Mouse (Mus musculus) liver, adult (tissue): ENCODE data around the gene Ppp1r36.

Experiments used
- GATA4 ChIP-seq: IDR thresholded peaks from 2 replicates; pipeline ENCODE4 v1.6.1; 2014; ENCODE audit warnings: mild to moderate bottlenecking, low read length; ENCODE audit not compliant: insufficient replicate concordance

Gene Ppp1r36

DNA sequence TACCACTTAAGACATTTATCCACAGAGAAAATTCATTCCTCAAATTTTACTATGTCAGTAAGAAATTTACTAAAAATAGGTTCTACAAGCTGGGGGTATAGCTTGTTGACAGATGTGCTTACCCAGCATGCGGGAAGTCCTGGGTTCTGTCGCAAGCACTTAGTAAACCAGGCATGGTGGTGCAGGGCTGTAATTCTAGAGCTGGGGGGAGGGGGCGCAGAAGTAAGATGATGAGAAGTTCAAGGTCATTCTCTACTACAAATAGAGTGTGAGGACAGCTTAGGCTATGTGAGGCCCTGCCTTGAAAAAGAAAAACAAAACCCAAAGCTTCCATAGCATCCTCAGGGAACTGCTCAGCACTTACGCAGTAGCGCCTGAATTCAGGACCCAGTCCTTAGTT is 38.8 kb upstream of the Ppp1r36 start:
- TF ChIP-seq GATA4 = no peak

DNA sequence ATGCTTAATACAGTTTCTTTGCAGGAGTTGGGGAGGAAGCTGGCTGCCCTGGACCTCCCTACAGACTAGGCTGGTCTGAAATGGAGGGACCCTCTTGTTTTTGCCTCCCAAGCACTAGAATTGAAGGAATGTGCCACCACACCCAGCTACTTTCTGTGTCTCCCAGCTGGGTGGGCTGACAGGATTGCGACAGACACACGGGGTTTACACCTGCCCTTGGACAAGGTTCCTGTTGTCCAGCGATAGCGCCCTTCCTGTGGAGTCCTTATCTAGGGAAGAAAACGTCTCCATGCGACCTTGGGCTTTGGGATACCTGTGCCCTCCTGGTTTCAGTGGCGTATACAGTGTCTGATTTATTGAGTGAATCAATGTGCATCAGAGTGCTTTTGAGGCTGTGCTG is 37.2 kb upstream of the Ppp1r36 start:
- no peak for TF ChIP-seq GATA4

GRCm38 (mm10) chr12:76385342-76385741 is 32.0 kb upstream of the Ppp1r36 start:
- no peak for TF ChIP-seq GATA4

DNA sequence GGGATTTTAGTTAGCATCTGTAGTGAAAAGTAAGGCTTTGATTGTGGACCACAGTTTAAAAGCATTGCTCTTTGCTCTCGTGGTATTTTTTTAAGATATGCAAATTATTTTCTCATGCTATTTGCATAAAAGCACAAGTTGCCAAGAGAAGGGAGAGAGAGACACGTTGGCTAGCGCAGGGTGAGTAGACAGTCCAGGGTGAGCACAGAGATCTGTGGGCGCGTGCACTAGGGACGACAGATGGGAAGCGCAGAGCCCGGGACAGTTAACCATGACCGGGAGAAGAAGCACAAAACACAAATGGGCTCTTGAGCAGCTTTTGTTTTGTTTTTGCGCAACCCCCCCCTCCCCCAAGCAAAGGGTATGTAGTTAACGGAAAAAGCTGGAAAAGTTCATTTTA is 28.5 kb upstream of the Ppp1r36 start:
- TF ChIP-seq GATA4 = no peak

DNA sequence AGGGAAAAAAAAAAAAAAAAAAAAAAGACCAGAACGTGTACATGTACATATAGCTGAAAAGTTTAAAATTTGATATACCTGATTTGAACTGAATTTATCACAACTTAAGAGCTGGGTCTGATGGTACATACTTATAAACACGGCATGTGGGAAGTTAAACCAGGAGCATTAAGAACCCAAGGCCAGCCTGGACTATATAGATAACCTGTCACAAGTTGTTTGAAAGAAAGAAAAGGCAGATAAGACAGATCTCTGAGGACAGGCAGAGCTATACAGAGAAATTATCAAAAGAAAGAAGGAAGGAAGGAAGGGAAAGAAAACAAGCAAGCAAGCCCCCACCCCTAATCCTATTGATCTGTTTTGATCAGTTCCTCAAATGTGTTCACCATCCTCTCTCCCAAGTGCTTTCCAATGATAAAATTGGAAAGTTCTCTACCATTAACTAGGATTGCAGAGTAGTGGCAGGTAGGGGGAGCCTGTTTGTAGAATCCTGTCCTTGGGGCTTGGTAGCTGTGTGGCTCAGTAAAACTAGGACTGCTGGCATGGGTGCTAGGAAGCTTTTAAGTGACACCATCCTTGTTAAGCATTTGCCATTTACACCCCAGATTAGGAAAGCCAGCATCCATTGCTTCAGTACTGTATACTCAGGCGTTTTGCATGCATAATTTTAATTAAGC is 25.6 kb upstream of the Ppp1r36 start:
- TF ChIP-seq GATA4 = no peak

- no peak for TF ChIP-seq GATA4
Measured at GRCm38 (mm10) chr12:76392979-76393378, 24.4 kb upstream of the Ppp1r36 start.

- no peak for TF ChIP-seq GATA4
Measured at GRCm38 (mm10) chr12:76397281-76397680, 20.1 kb upstream of the Ppp1r36 start.

GRCm38 (mm10) chr12:76401674-76402073 is 15.7 kb upstream of the Ppp1r36 start:
- TF ChIP-seq GATA4 = no peak

- TF ChIP-seq GATA4 = no peak
Measured at GRCm38 (mm10) chr12:76402991-76403885, 14.1 kb upstream of the Ppp1r36 start.

GRCm38 (mm10) chr12:76403886-76404537 is 13.3 kb upstream of the Ppp1r36 start, which contains the start of gene Hspa2:
Gene Hspa2 (plus strand): TSS chr12:76404176.
- no peak for TF ChIP-seq GATA4

GRCm38 (mm10) chr12:76404836-76405182 is 12.5 kb upstream of the Ppp1r36 start:
- TF ChIP-seq GATA4 = no peak

DNA sequence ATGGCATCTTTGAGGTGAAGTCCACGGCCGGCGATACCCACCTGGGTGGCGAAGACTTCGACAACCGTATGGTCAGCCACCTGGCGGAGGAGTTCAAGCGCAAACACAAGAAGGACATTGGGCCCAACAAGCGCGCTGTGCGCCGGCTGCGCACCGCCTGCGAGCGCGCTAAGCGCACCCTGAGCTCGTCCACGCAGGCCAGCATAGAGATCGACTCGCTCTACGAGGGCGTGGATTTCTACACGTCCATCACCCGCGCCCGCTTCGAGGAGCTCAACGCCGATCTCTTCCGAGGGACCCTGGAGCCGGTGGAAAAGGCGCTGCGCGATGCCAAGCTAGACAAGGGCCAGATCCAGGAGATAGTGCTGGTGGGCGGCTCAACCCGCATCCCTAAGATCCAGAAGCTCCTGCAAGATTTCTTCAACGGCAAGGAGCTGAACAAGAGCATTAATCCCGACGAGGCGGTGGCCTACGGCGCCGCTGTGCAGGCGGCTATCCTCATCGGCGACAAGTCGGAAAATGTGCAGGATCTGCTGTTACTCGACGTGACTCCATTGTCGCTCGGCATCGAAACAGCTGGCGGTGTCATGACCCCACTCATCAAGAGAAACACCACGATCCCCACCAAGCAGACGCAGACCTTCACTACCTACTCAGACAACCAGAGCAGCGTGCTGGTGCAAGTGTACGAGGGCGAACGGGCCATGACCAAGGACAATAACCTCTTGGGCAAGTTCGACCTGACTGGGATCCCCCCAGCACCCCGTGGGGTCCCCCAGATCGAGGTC is 12.0 kb upstream of the Ppp1r36 start:
- TF ChIP-seq GATA4 = no peak

- no peak for TF ChIP-seq GATA4
Measured at GRCm38 (mm10) chr12:76405971-76406370, 11.4 kb upstream of the Ppp1r36 start.

- no peak for TF ChIP-seq GATA4
Measured at GRCm38 (mm10) chr12:76407184-76407583, 10.2 kb upstream of the Ppp1r36 start.

GRCm38 (mm10) chr12:76409166-76409565 is 8.2 kb upstream of the Ppp1r36 start:
- no peak for TF ChIP-seq GATA4
